Mouse (Mus musculus) heart, adult 11 months (tissue): ENCODE measurements at regions not wholly inside any gene's neighbourhood (a gene's known extent, or its start where the extent isn't known, plus 50 kb on each side); places are given as distances from the start of the nearest gene placed in this dataset.

ENCODE experiments used
- DNase-seq: peaks from one replicate; pipeline ENCODE4 v3.0.0; 2022

- no peak for DNase-seq
These were observed 65.1 kb upstream of the Tnrc6c start for GRCm38 (mm10) chr11:117589006-117589405.

- no peak for DNase-seq
These were observed 64.7 kb upstream of the Tnrc6c start for GRCm38 (mm10) chr11:117589422-117589821.

- DNase-seq = no peak
These were observed 61.5 kb upstream of the Tnrc6c start for GRCm38 (mm10) chr11:117592570-117592969.

- peak; percentile 98 for DNase-seq
These were observed 57.9 kb upstream of the Tnrc6c start for GRCm38 (mm10) chr11:117596201-117596600.

- DNase-seq = no peak
These were observed 56.3 kb upstream of the Tnrc6c start for GRCm38 (mm10) chr11:117597754-117598153.

GRCm38 (mm10) chr11:117598170-117598583 lies 55.9 kb upstream of the Tnrc6c start:
- DNase-seq = no peak

GRCm38 (mm10) chr11:117598610-117599009 lies 55.5 kb upstream of the Tnrc6c start:
- DNase-seq = no peak

- peak; percentile 96 for DNase-seq
These were observed 54.9 kb upstream of the Tnrc6c start for GRCm38 (mm10) chr11:117599049-117599787.

- no peak for DNase-seq
These were observed 54.3 kb upstream of the Tnrc6c start for GRCm38 (mm10) chr11:117599788-117600263.

GRCm38 (mm10) chr11:117601147-117601546 lies 52.9 kb upstream of the Tnrc6c start:
- no peak for DNase-seq

- no peak for DNase-seq
These were observed 50.1 kb upstream of the Tnrc6c start for GRCm38 (mm10) chr11:117604019-117604418.
